Comparison of ENCODE assay signal across 8 mouse cellular contexts in the genomic region with DNA sequence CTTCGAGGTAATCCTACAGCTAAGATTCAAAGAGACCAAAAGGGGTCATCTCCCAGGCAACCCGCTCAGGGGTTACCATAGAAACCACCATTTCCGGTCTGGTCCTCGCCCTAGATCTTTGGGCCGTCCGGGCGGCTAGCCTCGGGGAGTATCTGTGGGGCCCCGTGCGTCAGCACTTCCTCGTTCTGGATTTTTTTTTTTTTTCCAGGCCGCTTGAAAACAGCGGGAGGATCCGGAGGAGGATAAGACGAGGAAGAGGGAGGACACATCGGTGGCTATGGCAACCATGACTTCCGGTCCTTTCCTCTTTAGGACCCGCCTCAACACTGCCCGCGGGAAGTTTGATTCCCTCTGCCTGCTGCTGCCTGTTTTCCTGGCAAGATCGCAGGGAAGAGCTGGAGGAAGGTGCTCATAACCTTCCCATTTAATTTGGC. TPM values are rescaled to one million over a fixed set of nuclear protein-coding genes. Genes with fewer than 3 reads are reported as not detected.
DNase-seq lines count a peak whose midpoint lies in the region; ATAC-seq lines count a peak whose summit lies in the region.

A gene (minus strand): TSS at position 268 of the 434 bp plus-strand sequence.

- no peaks in the 10 kb centered on the region for H3K27me3 ChIP-seq in intestine, embryonic 15.5 days (replicated peaks)
- no peaks in the 10 kb centered on the region for H3K27me3 ChIP-seq in midbrain, embryonic 10.5 days (ENCODE audit: low read depth, poor library complexity, severe bottlenecking)

- H3K4me1 ChIP-seq in intestine, embryonic 15.5 days (replicated peaks), result no peaks in the 10 kb centered on the region; the same call in 1 of the 2 replicates
- peaks cover 22% of the 10 kb centered on the region for H3K4me1 ChIP-seq in midbrain, embryonic 10.5 days

- DNase-seq in adrenal gland, adult (ENCODE audit: inconsistent age in 2 of 2, low spot score in 1 of 2), result peak; percentile 92 to 96
- DNase-seq in embryo, embryonic 10 days (ENCODE audit: low spot score), result peak; percentile 96
- DNase-seq in gastrocnemius, postnatal 36 days, result peak; percentile 85 to 86
- DNase-seq in left cerebral cortex, postnatal 25 days (ENCODE audit: low spot score in 2 of 2), result peak; percentile 89 to 94
- peak; percentile 92 for DNase-seq in midbrain, embryonic 10.5 days (ENCODE audit: low spot score)
- peak; percentile 87 for DNase-seq in right cerebral cortex, postnatal 4 days

- intact Hi-C loops in gastrocnemius, postnatal 36 days (cut with DNase I), result loop anchor here (10.0 kb wide), 1 partner anchor 443 kb away; no protein-coding TSS in a partner anchor
- intact Hi-C loops in left cerebral cortex, postnatal 25 days (cut with DNase I), result loop anchor here (5.0 kb wide), 1 partner anchor 71 kb away; no protein-coding TSS in a partner anchor

- H3K9ac ChIP-seq in intestine, embryonic 15.5 days, result peak within 1 kb of the TSS; percentile 47

- H3K4me3 ChIP-seq in intestine, embryonic 15.5 days (replicated peaks), result peak within 1 kb of the TSS; percentile 57
- H3K4me3 ChIP-seq in midbrain, embryonic 10.5 days, result peak within 1 kb of the TSS; percentile 66

- H3K27ac ChIP-seq in intestine, embryonic 15.5 days, result peak within 1 kb of the TSS; percentile 87
- H3K27ac ChIP-seq in midbrain, embryonic 10.5 days (replicated peaks), result peak within 1 kb of the TSS; percentile 95

- H3K4me2 ChIP-seq in intestine, embryonic 15.5 days (replicated peaks), result peak within 1 kb of the TSS; percentile 71

- no peaks in the 10 kb centered on the region for H3K36me3 ChIP-seq in intestine, embryonic 15.5 days
- H3K36me3 ChIP-seq in midbrain, embryonic 10.5 days, result peaks cover 21% of the 10 kb centered on the region

- no peaks in the 10 kb centered on the region for H3K9me3 ChIP-seq in intestine, embryonic 15.5 days
- H3K9me3 ChIP-seq in midbrain, embryonic 10.5 days (replicated peaks), result no peaks in the 10 kb centered on the region

- ATAC-seq in intestine, embryonic 15.5 days, result peak; percentile 97
- no peak for ATAC-seq in erythroid progenitor cell, adult 5-6 weeks (replicated peaks; ENCODE audit: low FRiP score, poor library complexity, severe bottlenecking)

- WGBS in intestine, embryonic 15.5 days, result under 1% methylated on average over 21 of the region's 21 CpGs
- 0% methylated on average over 21 of the region's 21 CpGs for WGBS in midbrain, embryonic 10.5 days

RNA-seq across cellular contexts. Expression of the gene that starts here (rescaled TPM):
- total RNA-seq in gastrocnemius, postnatal 36 days (2021), result 1 to 10 TPM; 2.1 to 2.6 TPM
- 11.6 and 14.7 TPM in 2 replicates for polyA plus RNA-seq in intestine, embryonic 15.5 days (2015; fragmentation: Nextera tagmentation; extraction: Ambion mirVana)
- 10 to 100 TPM; 82.9 to 88.3 TPM for total RNA-seq in left cerebral cortex, postnatal 25 days (2021)
- polyA plus RNA-seq in midbrain, embryonic 10.5 days (2016; fragmentation: Nextera tagmentation; extraction: Ambion mirVana), result 27.6 and 38.9 TPM in 2 replicates
- total RNA-seq in erythroid progenitor cell, adult 5-6 weeks (2015; ENCODE audit: low replicate concordance), result 9.6 TPM in 1 of 2 replicates, not detected in the other
- total RNA-seq in erythroid progenitor cell, adult 5-6 weeks (2017; ENCODE audit: low replicate concordance), result not detected in 2 replicates

Comparison
In these comparisons a context has a peak if more than half of its experiments do, and no peak if none do; other contexts are left out.
1. RNA of the gene that starts here (total RNA-seq): 82.9 to 88.3 TPM in left cerebral cortex, postnatal 25 days; 9.6 TPM in erythroid progenitor cell, adult 5-6 weeks and 2.1 to 2.6 TPM in gastrocnemius, postnatal 36 days; every median in the first group is over 4 times any median in the second.
2. Peak in every context shown above with its lines, with median percentiles within 50 percentile points of each other: DNase-seq.